9 mouse cellular contexts compared by ENCODE assay signal in genomic region chr13:8888603-8889002, GRCm38 (mm10). TPM values are rescaled to one million over a fixed set of nuclear protein-coding genes. Genes with fewer than 3 reads are reported as not detected.
A peak's percentile ranks its signal among the peaks of the same experiment; 100 is the strongest.
DNase-seq lines count a peak whose midpoint lies in the region; ATAC-seq and TF ChIP-seq lines count a peak whose summit lies in the region.
"Had no signal": no experiment of that assay in that cellular context is flagged by ENCODE, and none has a peak within 500 bp of the region (broad histone marks: within the 10 kb centered on the region; RNA-seq: fewer than 3 reads in every experiment).

No protein-coding gene starts in this region.

- H3K9ac ChIP-seq in liver, adult 2 months (ENCODE audit: low read depth, low read length), result no peak overlapping the region
- no peak overlapping the region for H3K9ac ChIP-seq in liver, embryonic 12.5 days
- H3K9ac ChIP-seq: embryonic facial prominence, embryonic 13.5 days had no signal

- no peak overlapping the region for H3K4me2 ChIP-seq in liver, embryonic 12.5 days
- H3K4me2 ChIP-seq: embryonic facial prominence, embryonic 13.5 days had no signal

- H3K9me3 ChIP-seq in liver, embryonic 12.5 days (replicated peaks), result no peaks in the 10 kb centered on the region
- H3K9me3 ChIP-seq: embryonic facial prominence, embryonic 13.5 days had no signal

- H3K36me3 ChIP-seq in liver, adult 2 months (ENCODE audit: control insufficient read depth, insufficient read depth, low read length), result peaks cover 33% of the 10 kb centered on the region
- peaks cover 35% of the 10 kb centered on the region for H3K36me3 ChIP-seq in liver, embryonic 12.5 days

- H3K27ac ChIP-seq in liver, adult 2 months (replicated peaks; ENCODE audit: insufficient read depth, low read depth, low read length), result no peak overlapping the region
- no peak overlapping the region for H3K27ac ChIP-seq in liver, embryonic 12.5 days
- H3K27ac ChIP-seq: embryonic facial prominence, embryonic 13.5 days had no signal

- 100% methylated on average over 1 of the region's 1 CpGs for WGBS in liver, adult 2 months
- WGBS in liver, embryonic 12.5 days (ENCODE audit: insufficient replicate concordance), result 93% methylated on average over 1 of the region's 1 CpGs

- peaks cover 4% of the 10 kb centered on the region for H3K4me1 ChIP-seq in liver, adult 2 months (ENCODE audit: control insufficient read depth, insufficient read depth, low read length)
- peaks cover 18% of the 10 kb centered on the region for H3K4me1 ChIP-seq in liver, embryonic 12.5 days

- ATAC-seq in liver, embryonic 12.5 days, result no peak

- H3K79me2 ChIP-seq in liver, adult 2 months (ENCODE audit: control insufficient read depth, insufficient read depth, low read length), result no peaks in the 10 kb centered on the region

- DNase-seq in cerebellum, postnatal 10 days, result peak; percentile 30 to 52
- DNase-seq in cerebellum, postnatal 4 days (ENCODE audit: low spot score in 2 of 2), result no peak
- DNase-seq in liver, adult 2 months (ENCODE audit: extremely low read depth, low read depth, low spot score), result peak; percentile 31
- DNase-seq in ZHBTc4 (ENCODE audit: low read depth, low spot score), result peak; percentile 83
- peak; percentile 76 for DNase-seq in naive thymus-derived CD4-positive, alpha-beta T cell, adult 2 months (ENCODE audit: low read depth)
- DNase-seq in right cerebral cortex, adult 18-20 months, result no peak
- DNase-seq in adrenal gland, postnatal 4 days (ENCODE audit: low spot score in 2 of 2), result no peak

- no peak for TF ChIP-seq POLR2A in liver, adult 2 months (IDR thresholded peaks at IDR 0.05; ENCODE audit: extremely low read depth, insufficient read depth, low read length)

- no peaks in the 10 kb centered on the region for H3K27me3 ChIP-seq in liver, adult 2 months (ENCODE audit: control insufficient read depth, insufficient read depth, low read length)
- no peaks in the 10 kb centered on the region for H3K27me3 ChIP-seq in liver, embryonic 12.5 days (replicated peaks)
- H3K27me3 ChIP-seq: embryonic facial prominence, embryonic 13.5 days had no signal

- TF ChIP-seq CTCF in liver, adult 2 months (IDR thresholded peaks at IDR 0.05; ENCODE audit: low read depth, low read length), result no peak

- H3K4me3 ChIP-seq in liver, adult 2 months (ENCODE audit: insufficient read depth, low read depth, low read length), result no peak overlapping the region
- no peak overlapping the region for H3K4me3 ChIP-seq in liver, embryonic 12.5 days
- H3K4me3 ChIP-seq: embryonic facial prominence, embryonic 13.5 days had no signal

RNA-seq across cellular contexts. Expression of gene Idi1, which starts 3.3 kb away (rescaled TPM):
- 164 and 228 TPM in 2 replicates for total RNA-seq in liver, adult 2 months (2014; rRNA removed)
- polyA plus RNA-seq in liver, adult 2 months (2012; rRNA removed), result 52.6 and 56.8 TPM in 2 replicates
- 90.3 and 91.6 TPM in 2 replicates for polyA plus RNA-seq in liver, embryonic 12.5 days (2016; fragmentation: Nextera tagmentation; extraction: Ambion mirVana)
- 10 to 100 TPM; 20.4 to 20.5 TPM for total RNA-seq in adrenal gland, postnatal 4 days (2021)

RNA-seq across cellular contexts. Expression of gene Wdr37, which starts 16.9 kb away (rescaled TPM):
- 8.4 and 8.5 TPM in 2 replicates for total RNA-seq in liver, adult 2 months (2014; rRNA removed)
- polyA plus RNA-seq in liver, adult 2 months (2012; rRNA removed), result 3.1 and 5.1 TPM in 2 replicates
- 11.8 and 12.0 TPM in 2 replicates for polyA plus RNA-seq in liver, embryonic 12.5 days (2016; fragmentation: Nextera tagmentation; extraction: Ambion mirVana)
- total RNA-seq in adrenal gland, postnatal 4 days (2021), result 10 to 100 TPM; 41.3 to 44.0 TPM

RNA-seq across cellular contexts. Expression of gene Gm9745, which starts 59.4 kb away (rescaled TPM):
- total RNA-seq in liver, adult 2 months (2014; rRNA removed), result not detected in 2 replicates
- polyA plus RNA-seq in liver, adult 2 months (2012; rRNA removed), result not detected in 2 replicates
- polyA plus RNA-seq in liver, embryonic 12.5 days (2016; fragmentation: Nextera tagmentation; extraction: Ambion mirVana), result not detected in 2 replicates
- not detected for total RNA-seq in adrenal gland, postnatal 4 days (2021)
- polyA plus RNA-seq: embryonic facial prominence, embryonic 13.5 days had no signal

Comparison
In these comparisons a context has a peak if more than half of its experiments do, and no peak if none do; other contexts are left out.
1. DNase-seq: peak in cerebellum, postnatal 10 days (2 of 2), liver, adult 2 months (single experiment), ZHBTc4 (single experiment) and naive thymus-derived CD4-positive, alpha-beta T cell, adult 2 months (single experiment); none in cerebellum, postnatal 4 days (0 of 2), right cerebral cortex, adult 18-20 months (single experiment) and adrenal gland, postnatal 4 days (0 of 2).